Mouse (Mus musculus) central nervous system, embryonic 11.5 days (tissue): ENCODE measurements around the gene Atp10b. TPM values are rescaled to one million over a fixed set of nuclear protein-coding genes. Genes with fewer than 3 reads are reported as not detected.

ENCODE experiments used
- polyA plus RNA-seq: library from polyadenylated mRNA; depleted of rRNA; stranded (reverse); fragments of >200 nt; gene quantifications from 2 replicates; pipeline ENCODE4 v1.2.3, GENCODE M21; 2012; rRNA removed

Atp10b gene
- 0.11 and 0.48 TPM in 2 replicates for polyA plus RNA-seq

GRCm38 (mm10) chr11:43149577-43149976 lies at the start of gene Atp10b:
Gene Atp10b (plus strand): TSS chr11:43149877.

Other genes with a start within 250 kb of the Atp10b start
- not detected in 2 replicates for gene Gm9972, start 114.1 kb upstream of the Atp10b start, polyA plus RNA-seq